Mouse (Mus musculus) stomach, postnatal 0 days (tissue): ENCODE data around the gene Tomm5.

Experiments used
- CTCF ChIP-seq: IDR thresholded peaks from 2 replicates; pipeline ENCODE4 v1.5.1; 2016; ENCODE audit warnings: antibody characterized with exemption, low read depth, mild to moderate bottlenecking, moderate library complexity
- EP300 ChIP-seq: optimal IDR thresholded peaks from 2 replicates; pipeline ENCODE3; 2016; ENCODE audit warnings: antibody characterized with exemption

DNA sequence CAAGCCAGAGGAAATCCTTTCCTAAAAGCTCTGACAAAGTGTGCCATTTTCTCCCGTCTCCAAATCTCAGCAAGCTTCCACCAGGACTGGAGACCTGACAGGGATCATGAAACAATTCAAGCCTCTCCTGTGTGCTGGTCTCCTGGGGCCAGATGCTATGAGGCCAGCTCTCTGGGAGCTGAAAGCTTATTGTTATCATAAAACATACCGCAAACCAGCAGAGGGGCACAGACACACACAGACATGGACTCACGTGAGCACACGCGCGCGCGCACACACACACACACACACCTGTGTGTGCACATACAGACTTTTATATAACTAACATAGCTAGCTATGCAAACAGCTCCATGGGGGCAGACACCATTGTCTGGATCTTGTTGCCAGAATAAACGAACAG is 25.0 kb downstream of the Tomm5 start:
- TF ChIP-seq CTCF (no peak), EP300 (no peak)
